Mouse (Mus musculus) gastrocnemius, postnatal 10 days (tissue): ENCODE measurements at regions not wholly inside any gene's neighbourhood (a gene's known extent, or its start where the extent isn't known, plus 50 kb on each side); places are given as distances from the start of the nearest gene placed in this dataset.
A peak's percentile ranks its signal among the peaks of the same experiment; 100 is the strongest.
"Not testable (repeated sequence)": the region's sequence is repeated elsewhere in the genome, so short reads cannot be mapped to it uniquely, and the experiment has no call there.

Experiments used
- DNase-seq: peaks from one replicate; pipeline ENCODE4 v3.0.0; 2021; ENCODE audit warnings: mixed read lengths

DNA sequence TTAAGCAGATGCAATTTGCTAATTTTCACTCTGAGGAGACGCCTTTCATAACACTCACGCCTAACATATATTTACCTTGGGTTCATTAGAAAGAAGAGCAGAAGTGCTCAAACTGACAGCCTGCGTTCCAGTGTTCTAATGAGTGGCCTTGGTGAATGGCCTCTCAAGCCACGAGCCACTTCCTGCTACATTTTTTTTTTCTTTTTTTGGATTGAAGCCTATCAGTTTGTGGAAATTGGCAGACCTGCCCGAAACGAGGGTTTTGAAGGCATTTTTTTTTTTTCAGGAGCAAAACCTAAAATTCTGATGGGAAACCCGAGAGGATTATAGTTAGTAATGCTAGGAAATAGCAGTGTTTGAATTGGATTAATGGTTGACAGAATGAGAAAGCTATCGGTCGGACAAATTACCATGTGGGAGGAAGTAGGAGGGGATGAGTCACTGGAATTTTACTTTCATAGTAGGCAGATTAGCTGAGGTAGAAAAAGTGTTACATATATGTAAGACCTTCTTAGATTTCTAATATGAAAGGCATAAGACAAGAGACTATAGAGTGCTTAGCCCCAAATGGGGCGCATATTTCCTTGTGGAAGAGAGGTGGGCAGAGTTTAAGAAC lies 113.7 kb upstream of the Cwc22 start:
- DNase-seq = no peak

DNA sequence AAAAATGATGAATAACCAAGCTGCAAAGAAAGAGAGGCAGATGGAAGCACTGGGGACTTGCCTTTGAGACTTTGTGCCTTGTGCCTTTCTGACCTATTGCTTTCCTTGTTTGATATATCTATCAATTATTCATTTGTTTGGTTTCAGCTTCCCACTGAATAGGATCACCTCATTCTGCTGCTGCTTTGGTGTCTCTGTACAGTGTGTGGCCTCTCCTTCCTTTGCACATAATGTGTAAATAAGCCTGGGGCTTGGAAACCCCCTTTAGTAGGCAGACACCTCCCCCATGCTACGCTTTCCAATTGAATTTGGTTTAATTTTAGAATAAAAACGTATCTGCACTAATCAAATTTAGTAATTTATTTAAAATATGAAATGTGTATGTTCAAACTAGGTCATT lies 112.8 kb upstream of the Cwc22 start:
- no peak for DNase-seq

DNA sequence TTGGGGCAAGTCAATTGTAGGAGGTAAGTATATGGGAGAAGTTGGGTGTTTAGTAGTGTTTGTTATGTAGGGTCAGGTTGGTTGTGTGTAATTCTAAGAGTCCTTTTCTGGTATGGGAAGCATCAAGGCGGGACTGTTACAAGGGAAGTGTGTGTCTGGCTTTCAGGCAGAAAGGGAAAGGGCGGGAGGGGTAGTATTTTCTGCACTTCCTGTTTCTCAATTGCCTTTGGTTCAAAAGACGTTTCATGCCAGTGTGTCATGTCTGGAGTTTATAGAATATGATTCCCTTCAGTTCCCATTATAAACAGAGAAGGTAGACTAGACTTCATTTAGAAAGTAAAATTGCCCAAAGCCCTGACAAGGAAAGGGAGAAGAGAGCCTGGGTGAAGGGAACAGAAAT lies 107.7 kb upstream of the Cwc22 start:
- DNase-seq = no peak

DNA sequence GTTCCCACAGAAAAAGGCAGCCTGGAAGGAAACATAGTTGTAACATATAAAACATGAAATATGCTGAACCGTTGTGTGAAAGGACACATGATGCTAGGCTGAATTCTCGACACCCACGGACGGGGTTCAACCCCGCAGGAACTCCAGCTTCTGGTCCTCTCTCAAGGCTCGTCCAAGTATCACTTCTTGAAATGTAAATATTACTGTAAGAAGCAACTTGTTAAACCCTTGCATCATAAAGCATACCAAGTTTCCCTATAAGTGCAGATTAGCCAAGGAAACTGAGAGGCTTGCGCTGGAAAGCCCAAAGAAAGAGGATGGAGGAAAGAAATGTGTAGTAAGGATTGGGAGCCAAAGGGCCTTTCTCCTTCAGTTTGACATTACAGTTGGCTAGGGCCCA lies 104.4 kb upstream of the Cwc22 start:
- no peak for DNase-seq

DNA sequence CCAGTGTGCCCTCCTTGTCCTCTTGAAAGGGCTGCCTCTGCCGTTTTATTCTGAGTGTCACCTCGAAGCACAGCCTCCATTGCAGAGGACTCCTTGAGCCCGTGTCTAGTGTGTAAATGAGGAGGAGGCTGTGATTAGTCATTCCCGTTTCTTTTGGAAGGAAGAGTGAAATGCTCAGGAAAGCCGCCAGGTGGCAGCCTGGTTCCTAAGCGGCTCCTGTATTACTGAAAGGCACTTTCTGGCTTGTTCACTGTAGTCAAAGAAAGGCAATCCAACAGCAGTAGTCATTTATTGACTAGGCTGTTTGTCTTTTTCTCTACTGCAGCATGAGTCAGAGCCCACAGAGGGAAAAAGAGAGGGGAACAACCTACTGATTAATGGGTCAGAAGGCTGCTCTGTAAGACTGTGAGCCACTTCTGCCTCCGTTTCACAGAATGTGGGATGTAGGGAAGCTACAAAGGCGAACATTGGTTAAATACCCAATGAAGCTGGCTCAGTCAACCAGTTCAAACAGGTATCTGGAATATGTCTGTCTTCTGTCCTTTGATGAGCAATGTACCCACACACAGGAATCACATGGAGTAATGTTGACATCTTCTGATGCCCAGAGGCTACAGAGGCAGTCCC lies 103.2 kb upstream of the Cwc22 start:
- peak; percentile 84 for DNase-seq

DNA sequence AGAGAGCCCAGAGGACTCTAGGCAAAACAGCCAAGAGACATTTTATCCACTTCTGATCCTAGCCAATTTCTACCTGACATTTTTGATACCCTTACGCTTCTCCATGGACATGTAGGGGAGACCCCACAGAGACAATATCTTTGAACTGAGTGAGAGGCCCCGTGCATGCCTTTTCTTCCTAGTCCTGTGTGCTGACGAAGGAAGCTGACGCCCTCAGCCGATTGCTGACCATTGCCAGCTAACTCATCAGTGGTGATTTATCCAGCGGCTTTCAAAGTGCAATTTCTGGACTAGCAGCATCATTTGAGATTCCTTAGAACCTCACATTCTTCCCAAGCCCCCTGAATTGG lies 102.5 kb upstream of the Cwc22 start:
- no peak for DNase-seq

DNA sequence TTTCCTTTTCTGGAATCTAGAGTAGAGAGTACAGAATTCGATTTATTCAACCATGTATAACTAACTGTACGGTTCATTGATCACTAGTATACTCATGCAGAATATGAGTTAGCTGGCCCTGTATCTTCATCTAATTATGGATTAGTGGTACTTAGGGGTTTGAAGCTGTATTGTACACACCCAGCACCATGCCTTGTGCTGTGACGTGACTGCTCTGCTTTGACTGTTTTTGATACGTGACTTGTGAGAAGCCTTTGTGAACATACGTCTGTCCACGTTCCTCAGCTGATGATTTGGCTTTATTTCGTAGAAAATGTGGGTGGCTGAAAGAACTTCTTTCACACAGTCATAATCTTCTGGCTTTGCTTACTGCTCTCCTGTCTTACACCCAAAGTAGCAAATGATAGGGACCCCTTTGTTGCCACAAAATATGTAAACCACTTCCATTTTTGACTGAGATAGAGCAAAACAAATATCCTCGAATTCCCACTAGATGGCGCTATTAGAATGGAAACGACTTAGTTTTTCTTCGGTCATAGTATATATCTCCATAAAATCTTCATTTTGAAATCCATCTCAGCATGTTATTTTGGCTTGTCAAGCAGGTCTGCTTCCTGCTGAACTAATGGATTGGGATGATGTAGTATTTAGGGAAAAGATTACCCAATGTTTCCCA lies 102.0 kb upstream of the Cwc22 start:
- DNase-seq = no peak

DNA sequence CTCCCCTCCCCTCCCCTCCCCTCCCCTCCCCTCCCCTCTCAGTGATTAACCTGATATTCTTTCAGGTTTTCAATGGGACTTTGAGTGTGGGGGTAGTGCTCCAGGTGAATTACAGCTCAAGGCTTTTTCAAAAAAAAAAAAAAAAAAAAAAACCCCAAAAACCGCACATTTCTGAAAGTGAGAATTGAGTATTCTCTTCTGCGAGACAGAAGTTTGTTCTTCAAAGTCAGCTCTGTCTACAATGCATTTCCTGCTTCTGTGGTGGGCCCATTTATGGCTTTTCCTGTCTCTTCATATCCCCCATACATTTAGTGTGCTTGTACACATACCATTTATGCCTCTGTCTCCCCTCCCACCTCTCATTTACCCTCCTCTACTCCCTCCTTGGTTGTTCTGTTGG lies 81.1 kb upstream of the Cwc22 start:
- DNase-seq = no peak

DNA sequence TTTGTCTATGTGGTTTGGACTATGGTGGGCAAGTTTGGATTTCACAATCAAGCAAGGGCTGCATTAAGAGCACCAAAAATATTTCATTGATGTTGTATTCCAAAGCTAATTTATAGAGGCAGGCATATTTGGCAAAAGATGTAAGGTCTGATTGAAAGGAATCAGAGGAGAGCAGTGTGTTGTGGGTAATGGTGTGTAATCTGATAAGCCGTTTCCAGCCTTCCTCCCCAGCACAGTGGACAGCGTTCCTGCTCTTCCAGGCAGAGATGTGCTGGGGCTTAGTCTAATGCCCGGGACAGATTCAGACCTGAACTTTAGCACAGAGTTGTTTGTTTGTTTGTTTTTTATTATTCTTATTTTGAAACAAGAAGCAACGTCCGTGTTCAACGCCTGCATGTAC lies 80.6 kb upstream of the Cwc22 start:
- no peak for DNase-seq

DNA sequence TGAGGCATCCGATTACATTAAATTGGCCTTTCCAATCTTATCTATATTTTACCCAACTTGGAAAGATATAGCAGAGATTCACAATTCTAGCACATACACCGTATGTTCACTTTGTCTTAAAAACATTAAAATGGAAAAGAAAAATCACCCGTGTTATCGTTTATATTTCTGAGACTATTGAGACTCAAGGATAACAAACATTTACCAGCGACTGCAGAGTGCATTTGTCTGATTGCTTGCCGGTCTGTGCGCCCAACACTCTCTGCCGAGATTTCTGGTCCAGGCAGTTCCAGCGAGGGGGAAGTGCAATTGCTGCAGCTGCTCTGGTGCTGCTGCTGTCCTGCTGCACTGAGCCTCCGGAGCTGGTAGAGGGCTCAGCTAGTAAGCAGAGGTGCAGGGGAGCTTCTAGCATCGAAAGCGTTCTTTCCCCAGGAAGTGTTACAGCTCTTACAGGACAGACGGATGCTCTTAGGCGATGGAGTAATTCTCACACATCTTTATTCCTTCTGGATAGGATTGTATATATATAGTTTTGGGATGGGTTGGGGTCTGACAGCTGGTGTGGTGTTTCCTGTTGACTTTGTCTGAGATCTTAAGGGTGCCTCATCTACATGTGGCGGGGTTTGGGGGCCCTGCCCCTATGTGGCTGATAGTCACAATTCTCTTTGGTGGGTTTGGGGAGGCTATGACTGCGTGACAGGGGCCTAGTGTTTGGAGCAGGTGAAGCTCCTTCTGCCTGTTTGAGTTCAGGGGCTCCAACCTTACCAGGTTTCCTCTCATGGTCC lies 79.7 kb upstream of the Cwc22 start:
- no peak for DNase-seq

DNA sequence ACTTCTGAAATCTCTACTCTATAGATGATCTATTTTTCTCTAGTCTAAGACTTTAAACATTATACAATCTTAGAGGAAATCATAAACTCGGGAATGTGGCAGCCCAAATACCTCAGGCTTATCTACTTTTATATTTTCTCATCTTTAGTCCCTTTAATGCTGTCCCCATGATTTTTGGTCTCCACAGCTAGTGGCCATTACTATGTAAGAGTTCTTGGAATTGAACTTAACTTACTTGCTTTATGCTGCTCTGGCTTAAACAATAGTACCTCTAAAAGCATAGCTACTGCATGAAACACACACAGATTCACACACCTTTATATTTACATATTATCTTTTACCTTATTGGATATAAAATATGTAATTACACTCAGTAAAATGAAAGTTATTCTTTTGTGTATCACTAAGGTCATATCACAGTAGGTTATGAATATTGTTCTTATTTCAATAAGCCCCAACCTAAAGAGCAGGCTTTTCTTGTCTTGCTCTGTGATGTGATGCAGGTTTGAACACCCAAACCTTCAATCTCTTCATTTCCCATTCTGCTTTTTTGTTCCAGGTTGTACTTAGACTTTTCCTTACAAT lies 78.9 kb upstream of the Cwc22 start:
- DNase-seq = no peak

DNA sequence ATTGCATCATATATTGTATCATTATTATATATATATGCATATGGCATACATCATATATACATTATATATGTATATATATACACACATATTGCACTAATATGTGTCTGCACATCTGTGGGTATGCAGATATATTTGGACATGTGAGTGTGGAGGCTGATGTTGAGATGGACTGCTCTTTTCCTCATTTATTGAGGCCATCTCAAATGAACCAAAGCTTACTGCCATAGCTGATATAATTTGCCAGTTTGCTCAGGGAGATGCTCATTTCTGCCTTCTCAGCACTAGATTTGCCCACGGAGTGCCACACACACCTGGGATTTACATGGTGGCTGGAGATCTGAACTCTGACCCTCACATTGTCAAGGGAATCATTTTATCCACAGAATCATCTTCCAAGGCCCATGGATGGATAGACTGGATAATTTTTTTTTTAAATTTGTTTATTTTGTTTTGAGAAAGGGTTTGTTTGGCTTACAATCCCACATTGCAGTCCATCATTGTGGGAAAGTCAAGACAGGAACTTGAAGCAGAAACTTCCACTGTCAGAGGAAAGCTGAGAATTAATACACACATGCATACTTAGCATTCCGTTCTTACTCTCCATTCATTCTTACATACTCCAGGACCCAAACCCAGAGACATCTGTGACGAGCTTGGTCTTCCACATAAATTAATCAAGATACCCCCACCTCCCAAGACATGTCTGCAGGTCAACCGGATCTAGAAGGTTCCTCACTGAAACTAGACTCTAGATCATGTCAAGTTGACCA lies 77.9 kb upstream of the Cwc22 start:
- no peak for DNase-seq

DNA sequence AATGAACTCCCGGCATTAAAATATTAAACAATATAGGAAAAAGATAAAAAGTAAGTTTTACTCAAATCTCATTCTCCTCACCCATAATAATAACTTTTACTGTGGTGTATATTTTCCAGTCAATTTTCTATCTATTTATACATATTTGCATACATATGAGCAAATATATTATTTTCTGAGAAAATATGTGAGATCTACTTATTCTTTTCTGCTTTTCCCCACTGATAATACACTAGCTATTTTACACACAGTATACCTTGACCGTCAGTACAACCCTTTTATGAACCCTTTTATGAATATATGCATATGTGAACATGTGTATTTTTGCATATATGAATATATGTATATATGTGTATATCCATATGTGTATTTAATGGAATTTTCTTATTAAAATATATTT lies 77.2 kb upstream of the Cwc22 start:
- DNase-seq = no peak

DNA sequence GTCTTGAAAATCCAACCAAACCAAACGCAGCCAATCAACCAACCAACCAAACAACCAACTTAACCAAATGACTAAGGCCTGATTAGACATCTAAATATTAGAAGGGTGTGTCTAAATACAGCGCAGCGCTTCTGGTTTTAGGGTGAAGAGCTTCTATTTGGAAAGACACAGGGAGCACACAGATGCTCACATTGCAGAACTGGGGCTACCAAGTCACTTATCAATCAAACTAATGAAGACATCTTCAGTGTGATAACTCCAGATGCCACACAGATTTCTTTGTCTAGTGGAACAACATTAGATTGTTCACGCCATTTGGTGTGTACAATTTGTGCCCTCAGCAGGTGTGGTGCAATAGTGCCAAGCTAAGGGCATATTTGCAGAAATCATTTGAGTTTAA lies 76.6 kb upstream of the Cwc22 start:
- DNase-seq = no peak

DNA sequence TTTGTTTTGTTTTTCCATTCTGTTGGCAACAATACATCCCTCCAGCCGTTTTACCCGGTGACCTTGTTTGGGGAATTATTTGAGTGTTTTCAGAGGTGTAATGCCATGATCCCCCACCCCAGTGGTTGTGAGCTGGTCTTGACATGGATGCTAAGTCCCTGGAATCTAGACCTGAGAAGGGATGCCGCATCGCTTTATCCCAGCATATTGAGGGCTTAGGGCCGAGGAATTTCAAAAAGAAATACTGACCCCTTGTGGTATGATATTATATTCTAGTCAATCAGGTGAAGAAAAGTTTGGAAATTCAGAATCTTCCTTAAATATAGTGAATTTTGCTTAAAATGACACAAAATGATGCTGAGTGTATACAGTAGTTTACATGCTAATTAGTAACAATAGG lies 75.7 kb upstream of the Cwc22 start:
- no peak for DNase-seq

DNA sequence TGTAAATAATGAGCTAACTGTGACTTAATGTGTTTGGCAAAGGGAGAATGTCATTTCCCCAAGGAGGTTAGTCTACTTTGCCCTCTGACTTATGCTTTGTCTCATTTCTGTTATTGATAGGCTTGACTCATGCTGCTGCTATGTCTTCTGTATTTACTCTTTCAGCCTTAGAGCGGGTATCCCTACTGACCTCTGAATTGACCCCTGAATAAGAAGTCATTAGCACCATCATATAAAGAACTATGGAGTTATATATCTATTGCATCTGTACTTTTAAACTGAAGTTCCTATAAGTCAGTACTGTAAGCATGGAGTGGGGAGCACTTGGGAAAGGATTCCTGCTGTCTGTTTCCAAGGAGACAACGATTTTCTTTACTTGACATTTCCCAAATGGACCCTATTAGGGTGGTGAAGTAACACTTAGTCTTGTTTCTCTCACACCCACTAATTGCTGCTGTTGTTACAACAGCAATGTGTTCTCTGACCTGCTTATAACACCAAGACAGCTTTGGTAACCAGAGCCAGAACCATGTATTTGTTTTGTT lies 75.3 kb upstream of the Cwc22 start:
- no peak for DNase-seq

DNA sequence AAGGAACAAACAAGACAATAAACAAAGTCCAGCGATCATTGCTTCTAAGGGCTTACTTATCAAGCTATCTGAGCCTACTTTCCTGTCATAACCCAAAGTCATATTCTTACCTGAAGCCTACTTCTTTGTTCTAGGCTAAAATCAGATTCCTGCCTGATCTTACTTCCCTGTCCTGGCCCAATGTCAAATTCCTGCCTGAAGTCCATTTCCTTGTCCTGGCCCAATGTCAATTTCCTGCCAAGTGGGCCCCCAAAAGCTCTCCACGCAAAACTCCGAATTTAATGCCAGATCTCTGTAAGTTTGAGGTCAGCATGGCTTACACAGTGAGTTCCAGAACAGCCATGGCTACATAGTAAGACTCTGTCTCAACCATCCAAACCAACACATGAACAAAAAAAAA lies 74.3 kb upstream of the Cwc22 start:
- DNase-seq = no peak

DNA sequence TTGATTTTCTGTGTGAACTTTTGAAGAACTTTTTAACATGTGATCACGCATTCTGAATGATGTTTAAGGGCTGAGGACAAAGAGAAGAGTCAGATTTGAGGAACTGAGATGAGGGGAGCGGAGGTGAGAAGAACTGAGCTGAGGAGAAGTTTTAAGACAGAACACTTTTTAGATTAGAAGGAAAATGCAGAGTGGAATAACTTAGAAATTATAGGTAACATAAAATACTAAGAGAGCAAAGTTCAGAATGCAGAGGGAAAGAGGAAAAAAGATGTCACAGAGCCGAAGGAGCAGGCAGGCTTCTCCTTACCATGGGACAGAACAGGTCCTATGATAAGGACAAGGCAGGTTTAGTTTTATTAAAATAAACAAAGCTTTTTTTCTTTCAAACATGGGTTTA lies 73.7 kb upstream of the Cwc22 start:
- no peak for DNase-seq

DNA sequence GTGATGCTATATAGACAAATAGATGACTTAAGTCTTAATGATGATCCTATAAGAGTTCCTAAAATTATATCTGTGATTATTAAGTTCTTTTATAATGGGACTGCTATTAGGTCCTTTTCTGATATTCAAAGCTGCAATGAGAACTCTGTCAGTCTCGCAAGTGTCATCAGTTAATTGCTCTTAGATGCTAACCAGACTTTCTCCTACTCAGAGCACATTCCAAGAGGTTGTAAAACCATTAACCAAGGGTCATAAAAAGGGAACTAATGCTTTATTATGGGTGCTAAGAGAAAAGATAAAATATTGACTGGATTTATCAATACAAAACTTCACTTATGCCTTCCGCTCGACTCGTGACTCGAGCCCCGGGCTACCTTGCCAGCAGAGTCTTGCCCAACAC lies 66.3 kb upstream of the Cwc22 start:
- DNase-seq = not testable (repeated sequence)

DNA sequence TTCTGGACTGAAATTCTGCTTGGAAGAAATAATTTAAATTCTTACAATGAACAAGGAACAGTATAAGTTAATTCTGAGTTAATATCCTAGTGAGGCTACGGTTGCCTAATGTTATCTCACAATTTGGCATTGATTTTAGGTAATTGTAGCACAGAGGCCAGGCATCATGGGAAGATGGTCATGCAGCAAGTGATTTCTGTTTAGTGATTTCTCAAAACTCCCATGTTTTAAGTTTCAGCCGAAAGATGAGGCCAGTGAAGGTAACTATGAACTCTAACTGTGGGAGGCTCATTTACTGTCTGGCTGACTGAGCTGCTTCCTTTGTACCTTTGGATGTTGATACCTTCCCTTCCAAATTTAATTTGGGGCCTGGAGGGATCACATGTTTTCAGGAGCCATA lies 65.6 kb upstream of the Cwc22 start:
- no peak for DNase-seq

DNA sequence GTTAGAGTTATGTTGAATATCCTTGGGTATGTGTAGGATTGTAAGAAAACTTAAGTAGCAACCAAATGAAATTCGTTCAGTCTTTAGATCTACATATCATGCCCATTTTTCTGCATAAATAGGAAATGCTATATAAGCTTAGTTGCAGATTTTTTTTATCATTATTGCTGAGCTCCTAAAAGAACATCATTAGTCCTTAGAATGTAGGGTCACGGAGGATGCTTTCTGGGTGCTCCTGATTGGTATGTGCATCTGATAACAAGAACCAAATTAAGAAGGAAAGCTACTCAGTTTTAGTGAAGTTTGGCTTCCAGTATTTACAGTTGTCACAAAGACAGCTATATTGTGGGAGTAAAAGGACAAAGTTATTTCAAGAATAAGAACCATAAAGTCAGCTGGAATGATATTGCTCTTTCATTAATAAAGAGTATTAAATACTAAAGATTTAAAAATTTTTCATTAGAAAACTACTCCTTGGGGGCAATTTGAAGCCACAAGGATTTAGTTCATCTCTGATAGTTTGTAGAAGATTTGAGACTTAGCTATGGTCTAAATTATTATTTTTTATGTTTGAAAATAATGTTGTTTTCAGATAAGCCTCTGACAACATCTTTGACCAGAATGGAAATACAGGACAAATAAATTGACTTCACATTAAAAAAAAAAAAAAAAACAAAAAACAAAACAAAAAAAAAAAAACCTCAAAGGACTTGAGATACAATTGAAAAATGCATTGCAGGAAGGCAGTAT lies 65.1 kb upstream of the Cwc22 start:
- no peak for DNase-seq
